Mouse (Mus musculus) cerebellum, postnatal 36 days (tissue): Measurements from ENCODE around the gene Olfr140.

Experiments used
- DNase-seq, 2 experiments: peaks; one replicate each; pipeline ENCODE4 v3.0.0; 2021 to 2022; ENCODE audit warnings: mixed read lengths in 2 of 2

Olfr140 gene

GRCm38 (mm10) chr2:90063494-90063893 is at the start of gene Olfr140:
Olfr140 (minus strand) TSS chr2:90063594.
- no peak for DNase-seq

- no peak for DNase-seq
Measured at GRCm38 (mm10) chr2:90070065-90070464, 6.7 kb upstream of the Olfr140 start.

GRCm38 (mm10) chr2:90035037-90035436 is 28.4 kb downstream of the Olfr140 start, which contains the start of gene Olfr1265:
Olfr1265 (plus strand) TSS chr2:90035337.
- DNase-seq = no peak

GRCm38 (mm10) chr2:90025477-90025876 is 37.9 kb downstream of the Olfr140 start, which contains the start of gene Olfr1264:
Olfr1264 (minus strand) TSS chr2:90025577.
- no peak for DNase-seq

- no peak for DNase-seq
Measured at GRCm38 (mm10) chr2:90011831-90012230, 51.6 kb downstream of the Olfr140 start, which contains the start of gene Olfr1263. Olfr1263 (plus strand) TSS chr2:90012131.

GRCm38 (mm10) chr2:89999845-90000244 is 63.5 kb downstream of the Olfr140 start, which contains the start of gene Olfr1262:
Olfr1262 (plus strand) TSS chr2:90000145.
- DNase-seq = no peak
